Comparison of ENCODE assay signal across 8 mouse cellular contexts in genomic region chr19:3576451-3577264, GRCm38 (mm10). TPM values are rescaled to one million over a fixed set of nuclear protein-coding genes. Genes with fewer than 3 reads are reported as not detected.
DNase-seq lines count a peak whose midpoint lies in the region; ATAC-seq and TF ChIP-seq lines count a peak whose summit lies in the region.

No protein-coding gene starts in this region.

- H3K27ac ChIP-seq in kidney, postnatal 0 days: peak overlapping the region; percentile 42; the same call in 1 of the 2 replicates
- H3K27ac ChIP-seq in embryonic facial prominence, embryonic 11.5 days (replicated peaks; ENCODE audit: low read depth, low read length): no peak overlapping the region
- H3K27ac ChIP-seq in intestine, embryonic 15.5 days: peak overlapping the region; percentile 52

- H3K36me3 ChIP-seq in kidney, postnatal 0 days (ENCODE audit: insufficient read depth, low read length): no peaks in the 10 kb centered on the region
- no peaks in the 10 kb centered on the region for H3K36me3 ChIP-seq in embryonic facial prominence, embryonic 11.5 days (replicated peaks; ENCODE audit: control insufficient read depth, insufficient read depth, low read depth, low read length)
- no peaks in the 10 kb centered on the region for H3K36me3 ChIP-seq in intestine, embryonic 15.5 days
- H3K36me3 ChIP-seq in myocyte (ENCODE audit: control insufficient read depth, insufficient read depth): no peaks in the 10 kb centered on the region

- TF ChIP-seq CTCF in kidney, postnatal 0 days (IDR thresholded peaks at IDR 0.05; ENCODE audit: low read depth): no peak

- ATAC-seq in kidney, postnatal 0 days (replicated peaks; ENCODE audit: low FRiP score, low read depth): no peak
- peak; percentile 7; the same call in 1 of the 2 replicates for ATAC-seq in embryonic facial prominence, embryonic 11.5 days (replicated peaks; ENCODE audit: insufficient number of reproducible peaks, low FRiP score, low TSS enrichment, low read depth)
- peak; percentile 0; the same call in 1 of the 2 replicates for ATAC-seq in intestine, embryonic 15.5 days
- no peak for ATAC-seq in CD4-positive, CD25-positive, alpha-beta regulatory T cell, adult 4 months

- no peak overlapping the region for H3K9ac ChIP-seq in kidney, postnatal 0 days (ENCODE audit: low read depth, low read length)
- H3K9ac ChIP-seq in embryonic facial prominence, embryonic 11.5 days (replicated peaks; ENCODE audit: low read length): 0 out of 2 replicates have a peak overlapping the region, but pooled peaks have one; percentile 19
- no peak overlapping the region for H3K9ac ChIP-seq in intestine, embryonic 15.5 days

- H3K79me2 ChIP-seq in myocyte (ENCODE audit: control insufficient read depth, insufficient read depth): peaks cover 36% of the 10 kb centered on the region

- TF ChIP-seq POLR2A in myocyte (IDR thresholded peaks at IDR 0.05; ENCODE audit: insufficient read length, low read depth): no peak

- peak overlapping the region; percentile 40 for H3K4me2 ChIP-seq in kidney, postnatal 0 days (ENCODE audit: low read length)
- peak overlapping the region; percentile 14; the same call in 1 of the 2 replicates for H3K4me2 ChIP-seq in embryonic facial prominence, embryonic 11.5 days (ENCODE audit: low read depth, low read length)
- H3K4me2 ChIP-seq in intestine, embryonic 15.5 days (replicated peaks): peak overlapping the region; percentile 48
- H3K4me2 ChIP-seq in myocyte (ENCODE audit: low read depth): peak overlapping the region; percentile 74

- no peak overlapping the region for H3ac ChIP-seq in myocyte (ENCODE audit: control insufficient read depth, insufficient read length)

- H3K9me3 ChIP-seq in kidney, postnatal 0 days (replicated peaks; ENCODE audit: low read length): no peaks in the 10 kb centered on the region
- H3K9me3 ChIP-seq in embryonic facial prominence, embryonic 11.5 days (replicated peaks; ENCODE audit: control insufficient read depth, low read length): no peaks in the 10 kb centered on the region
- H3K9me3 ChIP-seq in intestine, embryonic 15.5 days: no peaks in the 10 kb centered on the region

- H3K4me1 ChIP-seq in kidney, postnatal 0 days (replicated peaks; ENCODE audit: insufficient read depth, low read length): peaks cover 16% of the 10 kb centered on the region
- H3K4me1 ChIP-seq in embryonic facial prominence, embryonic 11.5 days (ENCODE audit: control insufficient read depth, insufficient read depth, low read length): no peaks in the 10 kb centered on the region
- H3K4me1 ChIP-seq in intestine, embryonic 15.5 days (replicated peaks): peaks cover 11% of the 10 kb centered on the region; the same call in 1 of the 2 replicates

- no peaks in the 10 kb centered on the region for H3K27me3 ChIP-seq in kidney, postnatal 0 days (ENCODE audit: insufficient read depth, low read length)
- no peaks in the 10 kb centered on the region for H3K27me3 ChIP-seq in embryonic facial prominence, embryonic 11.5 days (ENCODE audit: control insufficient read depth, insufficient read depth, low read length)
- no peaks in the 10 kb centered on the region for H3K27me3 ChIP-seq in intestine, embryonic 15.5 days (replicated peaks)
- no peaks in the 10 kb centered on the region for H3K27me3 ChIP-seq in myocyte (ENCODE audit: control insufficient read depth, insufficient read depth, insufficient read length)

- WGBS in kidney, postnatal 0 days: 63% methylated on average over 5 of the region's 5 CpGs
- 77% methylated on average over 5 of the region's 5 CpGs for WGBS in embryonic facial prominence, embryonic 11.5 days
- 69% methylated on average over 5 of the region's 5 CpGs for WGBS in intestine, embryonic 15.5 days

- DNase-seq in kidney, postnatal 0 days (ENCODE audit: low spot score): no peak
- DNase-seq in kidney, adult 9 months: no peak
- no peak for DNase-seq in embryonic facial prominence, embryonic 11.5 days (ENCODE audit: low spot score)
- DNase-seq in embryo, embryonic 9.5 days (ENCODE audit: extremely low spot score): no peak
- DNase-seq in lung, postnatal 36 days: no peak

- H3K4me3 ChIP-seq in kidney, postnatal 0 days (replicated peaks; ENCODE audit: low read depth, low read length): peak overlapping the region; percentile 91; the same call in 1 of the 2 replicates
- peak overlapping the region; percentile 81; the same call in 1 of the 2 replicates for H3K4me3 ChIP-seq in embryonic facial prominence, embryonic 11.5 days (ENCODE audit: low read depth, low read length)
- peak overlapping the region; percentile 86; the same call in 1 of the 2 replicates for H3K4me3 ChIP-seq in intestine, embryonic 15.5 days (replicated peaks)
- H3K4me3 ChIP-seq in myocyte: peak overlapping the region; percentile 83

TF ChIP-seq in myocyte, 11 proteins besides CTCF, POLR2A, EP300 and RAD21:
- TF ChIP-seq SRF (IDR thresholded peaks at IDR 0.05; ENCODE audit: control insufficient read depth, insufficient read length, low read depth): no peak
- TF ChIP-seq POLR2AphosphoS2 (IDR thresholded peaks at IDR 0.05; ENCODE audit: insufficient read length, low read depth): no peak
- TF ChIP-seq MAX (IDR thresholded peaks at IDR 0.05; ENCODE audit: low read depth): no peak
- TF ChIP-seq TCF12 (IDR thresholded peaks at IDR 0.05; ENCODE audit: insufficient read depth, poor library complexity, severe bottlenecking): no peak
- no peak for TF ChIP-seq MYOG (IDR thresholded peaks at IDR 0.05; ENCODE audit: control insufficient read depth in 1 of 3, insufficient read depth in 1 of 3, insufficient read length in 2 of 3, low read depth in 2 of 3)

RNA-seq across cellular contexts. Expression of gene Ppp6r3, which starts 1.1 kb away (rescaled TPM):
- polyA plus RNA-seq in kidney, postnatal 0 days (2015; fragmentation: Nextera tagmentation; extraction: Ambion mirVana): 37.9 and 42.2 TPM in 2 replicates
- polyA plus RNA-seq in embryonic facial prominence, embryonic 11.5 days (2014; fragmentation: Nextera tagmentation; extraction: Ambion mirVana): 72.2 and 83.2 TPM in 2 replicates
- 46.9 and 51.1 TPM in 2 replicates for polyA plus RNA-seq in intestine, embryonic 15.5 days (2015; fragmentation: Nextera tagmentation; extraction: Ambion mirVana)
- polyA plus RNA-seq in myocyte (2012; fragmentation: generic; extraction: Trizol): 20.2 TPM
- polyA plus RNA-seq in CD4-positive, CD25-positive, alpha-beta regulatory T cell, adult 4 months (2017; shearing (Covaris generic)): 10 to 100 TPM; 73.5 to 93.5 TPM

Comparison
In these comparisons a context has a peak if more than half of its experiments do, and no peak if none do; other contexts are left out.
1. ATAC-seq: peak in embryonic facial prominence, embryonic 11.5 days (single experiment) and intestine, embryonic 15.5 days (single experiment); none in kidney, postnatal 0 days (single experiment) and CD4-positive, CD25-positive, alpha-beta regulatory T cell, adult 4 months (single experiment).
2. H3K4me2 ChIP-seq: peak in every context shown above with its lines; median percentile 74 in myocyte; 48 in intestine, embryonic 15.5 days; 40 in kidney, postnatal 0 days; 14 in embryonic facial prominence, embryonic 11.5 days.
3. Peak in every context shown above with its lines, with median percentiles within 50 percentile points of each other: H3K4me3 ChIP-seq.